Comparison of ENCODE assay signal across 17 mouse cellular contexts in the genomic region with DNA sequence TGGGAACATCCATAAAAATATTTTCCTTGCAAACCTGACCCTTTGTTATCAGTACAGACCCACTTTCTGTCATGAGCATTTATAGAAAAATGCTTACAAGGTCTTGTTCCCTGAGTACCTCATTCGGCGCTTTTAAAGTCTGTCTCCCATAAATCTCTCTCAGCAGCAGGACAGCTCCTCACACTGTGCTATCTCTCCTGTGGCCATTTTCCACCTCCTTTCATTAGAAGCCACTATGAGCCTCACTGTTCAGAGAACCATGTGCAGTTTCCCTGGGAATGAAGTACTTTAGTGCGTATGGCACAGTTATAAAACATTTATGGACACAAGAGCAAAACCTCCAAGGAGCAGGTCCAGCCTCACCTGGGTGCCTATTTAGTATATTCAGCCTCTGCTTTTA.
DNase-seq lines count a peak whose midpoint lies in the region; ATAC-seq and TF ChIP-seq lines count a peak whose summit lies in the region.
"Had no signal": no experiment of that assay in that cellular context is flagged by ENCODE, and none has a peak within 500 bp of the region (broad histone marks: within the 10 kb centered on the region; RNA-seq: fewer than 3 reads in every experiment).

No protein-coding gene starts in this region.

- peaks cover 11% of the 10 kb centered on the region; the same call in 1 of the 2 replicates for H3K4me1 ChIP-seq in midbrain, embryonic 15.5 days
- 0 out of 2 replicates have a peak, but pooled peaks cover 2% of the 10 kb centered on the region for H3K4me1 ChIP-seq in midbrain, postnatal 0 days (ENCODE audit: insufficient read depth, low read length)
- H3K4me1 ChIP-seq in hindbrain, embryonic 11.5 days (replicated peaks; ENCODE audit: control insufficient read depth, insufficient read depth, low read length) = no peaks in the 10 kb centered on the region; the same call in 1 of the 2 replicates
- peaks cover 11% of the 10 kb centered on the region for H3K4me1 ChIP-seq in neural tube, embryonic 12.5 days
- H3K4me1 ChIP-seq in embryonic facial prominence, embryonic 10.5 days = no peaks in the 10 kb centered on the region
- H3K4me1 ChIP-seq in heart, embryonic 10.5 days = no peaks in the 10 kb centered on the region

- H3K27ac ChIP-seq in midbrain, embryonic 15.5 days = peak overlapping the region; percentile 45; the same call in 1 of the 2 replicates
- no peak overlapping the region for H3K27ac ChIP-seq in midbrain, postnatal 0 days (ENCODE audit: low read depth, low read length)
- H3K27ac ChIP-seq in hindbrain, embryonic 11.5 days (ENCODE audit: low read depth, low read length) = no peak overlapping the region
- H3K27ac ChIP-seq in neural tube, embryonic 12.5 days = no peak overlapping the region
- H3K27ac ChIP-seq in embryonic facial prominence, embryonic 10.5 days (replicated peaks) = no peak overlapping the region
- H3K27ac ChIP-seq in heart, embryonic 10.5 days = no peak overlapping the region
- H3K27ac ChIP-seq: gastrocnemius, adult 2 months; limb, embryonic 15.5 days; stomach, postnatal 0 days had no signal

- H3K4me3 ChIP-seq in midbrain, embryonic 15.5 days = no peak overlapping the region
- no peak overlapping the region for H3K4me3 ChIP-seq in midbrain, postnatal 0 days (ENCODE audit: low read depth, low read length)
- H3K4me3 ChIP-seq in hindbrain, embryonic 11.5 days (ENCODE audit: low read depth, low read length) = no peak overlapping the region
- H3K4me3 ChIP-seq in neural tube, embryonic 12.5 days = no peak overlapping the region
- H3K4me3 ChIP-seq in embryonic facial prominence, embryonic 10.5 days = no peak overlapping the region
- H3K4me3 ChIP-seq in heart, embryonic 10.5 days = no peak overlapping the region
- H3K4me3 ChIP-seq: gastrocnemius, adult 2 months; limb, embryonic 15.5 days had no signal

- H3K4me2 ChIP-seq in midbrain, embryonic 15.5 days = no peak overlapping the region
- H3K4me2 ChIP-seq in midbrain, postnatal 0 days (ENCODE audit: low read depth, low read length, poor library complexity, severe bottlenecking) = no peak overlapping the region
- no peak overlapping the region for H3K4me2 ChIP-seq in hindbrain, embryonic 11.5 days (replicated peaks; ENCODE audit: low read depth, low read length)
- no peak overlapping the region for H3K4me2 ChIP-seq in neural tube, embryonic 12.5 days (replicated peaks)
- H3K4me2 ChIP-seq: limb, embryonic 15.5 days had no signal

- no peak overlapping the region for H3K9ac ChIP-seq in midbrain, embryonic 15.5 days
- no peak overlapping the region for H3K9ac ChIP-seq in midbrain, postnatal 0 days (replicated peaks; ENCODE audit: low read length, poor library complexity, severe bottlenecking)
- no peak overlapping the region for H3K9ac ChIP-seq in hindbrain, embryonic 11.5 days (ENCODE audit: low read depth, low read length)
- H3K9ac ChIP-seq in neural tube, embryonic 12.5 days = no peak overlapping the region
- H3K9ac ChIP-seq: limb, embryonic 15.5 days had no signal

- no peaks in the 10 kb centered on the region for H3K36me3 ChIP-seq in midbrain, embryonic 15.5 days (replicated peaks)
- no peaks in the 10 kb centered on the region for H3K36me3 ChIP-seq in midbrain, postnatal 0 days (ENCODE audit: insufficient read depth, low read length)
- H3K36me3 ChIP-seq in hindbrain, embryonic 11.5 days (ENCODE audit: control insufficient read depth, insufficient read depth, low read length) = no peaks in the 10 kb centered on the region
- no peaks in the 10 kb centered on the region for H3K36me3 ChIP-seq in neural tube, embryonic 12.5 days
- H3K36me3 ChIP-seq in embryonic facial prominence, embryonic 10.5 days (replicated peaks) = no peaks in the 10 kb centered on the region
- H3K36me3 ChIP-seq in heart, embryonic 10.5 days = no peaks in the 10 kb centered on the region
- H3K36me3 ChIP-seq: limb, embryonic 15.5 days had no signal

- H3K9me3 ChIP-seq in midbrain, embryonic 15.5 days = no peaks in the 10 kb centered on the region
- no peaks in the 10 kb centered on the region for H3K9me3 ChIP-seq in midbrain, postnatal 0 days (ENCODE audit: low read length)
- H3K9me3 ChIP-seq in hindbrain, embryonic 11.5 days (ENCODE audit: control insufficient read depth, low read length) = no peaks in the 10 kb centered on the region
- H3K9me3 ChIP-seq in neural tube, embryonic 12.5 days = no peaks in the 10 kb centered on the region
- no peaks in the 10 kb centered on the region for H3K9me3 ChIP-seq in embryonic facial prominence, embryonic 10.5 days
- no peaks in the 10 kb centered on the region for H3K9me3 ChIP-seq in heart, embryonic 10.5 days
- H3K9me3 ChIP-seq: limb, embryonic 15.5 days had no signal

- 66% methylated on average over 3 of the region's 3 CpGs for WGBS in midbrain, embryonic 15.5 days
- WGBS in midbrain, postnatal 0 days = 66% methylated on average over 3 of the region's 3 CpGs
- 77% methylated on average over 3 of the region's 3 CpGs for WGBS in hindbrain, embryonic 11.5 days
- WGBS in neural tube, embryonic 12.5 days = 8% methylated on average over 3 of the region's 3 CpGs
- 85% methylated on average over 3 of the region's 3 CpGs for WGBS in embryonic facial prominence, embryonic 10.5 days
- 64% methylated on average over 3 of the region's 3 CpGs for WGBS in heart, embryonic 10.5 days

- DNase-seq in embryo, embryonic 10.5 days (ENCODE audit: low spot score) = peak; percentile 27
- DNase-seq in embryo, embryonic 9.5 days (ENCODE audit: extremely low spot score) = no peak
- DNase-seq in midbrain, postnatal 0 days (ENCODE audit: low spot score) = no peak
- DNase-seq in hindbrain, embryonic 11.5 days (ENCODE audit: low spot score) = no peak
- no peak for DNase-seq in embryonic facial prominence, embryonic 10.5 days (ENCODE audit: low spot score)
- no peak for DNase-seq in heart, embryonic 10.5 days (ENCODE audit: low spot score)
- DNase-seq: cerebellum, adult 8-10 months; gastrocnemius, adult 2 months; heart, adult 11 months; kidney, adult 2 months; kidney, postnatal 25 days; lung, postnatal 10 days; thymus, postnatal 25 days had no signal

- ATAC-seq in midbrain, embryonic 15.5 days (replicated peaks) = no peak
- ATAC-seq in midbrain, postnatal 0 days (ENCODE audit: low FRiP score) = no peak
- peak; percentile 49; the same call in 1 of the 2 replicates for ATAC-seq in hindbrain, embryonic 11.5 days (ENCODE audit: low FRiP score)
- ATAC-seq in neural tube, embryonic 12.5 days (ENCODE audit: low FRiP score, low read depth) = peak; percentile 85

- H3K27me3 ChIP-seq in midbrain, embryonic 15.5 days (replicated peaks) = no peaks in the 10 kb centered on the region
- H3K27me3 ChIP-seq in midbrain, postnatal 0 days (ENCODE audit: insufficient read depth, low read length) = no peaks in the 10 kb centered on the region
- no peaks in the 10 kb centered on the region for H3K27me3 ChIP-seq in hindbrain, embryonic 11.5 days (ENCODE audit: control insufficient read depth, insufficient read depth, low read length)
- no peaks in the 10 kb centered on the region for H3K27me3 ChIP-seq in neural tube, embryonic 12.5 days (replicated peaks)
- no peaks in the 10 kb centered on the region for H3K27me3 ChIP-seq in embryonic facial prominence, embryonic 10.5 days (replicated peaks; ENCODE audit: low read depth, poor library complexity, severe bottlenecking)
- H3K27me3 ChIP-seq in heart, embryonic 10.5 days (ENCODE audit: insufficient read depth, poor library complexity, severe bottlenecking) = no peaks in the 10 kb centered on the region
- H3K27me3 ChIP-seq: limb, embryonic 15.5 days had no signal

- no peak for TF ChIP-seq CTCF in midbrain, postnatal 0 days (IDR thresholded peaks at IDR 0.05)

Comparison
In these comparisons a context has a peak if more than half of its experiments do, and no peak if none do; other contexts are left out.
1. ATAC-seq: peak in hindbrain, embryonic 11.5 days (single experiment) and neural tube, embryonic 12.5 days (single experiment); none in midbrain, embryonic 15.5 days (single experiment) and midbrain, postnatal 0 days (single experiment).